Mouse (Mus musculus) testis, adult 10 weeks (tissue): ENCODE measurements around the gene Surf2. TPM values are rescaled to one million over a fixed set of nuclear protein-coding genes. Genes with fewer than 3 reads are reported as not detected.

Experiments used
- polyA plus RNA-seq: library from polyadenylated mRNA; stranded (reverse); fragments of 350-450 nt; fragmentation: Illumina TruSeq; extraction: RNeasy Lipid Tissue Mini Kit (QIAGEN cat#74804); gene quantifications from one replicate; pipeline ENCODE4 v1.2.3, GENCODE M21; 2014; ENCODE audit warnings: low read depth, low replicate concordance

Surf2 gene
- polyA plus RNA-seq = 4.6 TPM

GRCm38 (mm10) chr2:26915927-26916728, at the start of gene Surf2, which contains the start of gene Surf1:
Surf2 (plus strand) TSS chr2:26916367.
Surf1 (minus strand) TSS chr2:26916530.

GRCm38 (mm10) chr2:26902467-26903220, 13.5 kb upstream of the Surf2 start, which contains the start of gene Surf6:
Surf6 (minus strand) TSS chr2:26902879.

DNA sequence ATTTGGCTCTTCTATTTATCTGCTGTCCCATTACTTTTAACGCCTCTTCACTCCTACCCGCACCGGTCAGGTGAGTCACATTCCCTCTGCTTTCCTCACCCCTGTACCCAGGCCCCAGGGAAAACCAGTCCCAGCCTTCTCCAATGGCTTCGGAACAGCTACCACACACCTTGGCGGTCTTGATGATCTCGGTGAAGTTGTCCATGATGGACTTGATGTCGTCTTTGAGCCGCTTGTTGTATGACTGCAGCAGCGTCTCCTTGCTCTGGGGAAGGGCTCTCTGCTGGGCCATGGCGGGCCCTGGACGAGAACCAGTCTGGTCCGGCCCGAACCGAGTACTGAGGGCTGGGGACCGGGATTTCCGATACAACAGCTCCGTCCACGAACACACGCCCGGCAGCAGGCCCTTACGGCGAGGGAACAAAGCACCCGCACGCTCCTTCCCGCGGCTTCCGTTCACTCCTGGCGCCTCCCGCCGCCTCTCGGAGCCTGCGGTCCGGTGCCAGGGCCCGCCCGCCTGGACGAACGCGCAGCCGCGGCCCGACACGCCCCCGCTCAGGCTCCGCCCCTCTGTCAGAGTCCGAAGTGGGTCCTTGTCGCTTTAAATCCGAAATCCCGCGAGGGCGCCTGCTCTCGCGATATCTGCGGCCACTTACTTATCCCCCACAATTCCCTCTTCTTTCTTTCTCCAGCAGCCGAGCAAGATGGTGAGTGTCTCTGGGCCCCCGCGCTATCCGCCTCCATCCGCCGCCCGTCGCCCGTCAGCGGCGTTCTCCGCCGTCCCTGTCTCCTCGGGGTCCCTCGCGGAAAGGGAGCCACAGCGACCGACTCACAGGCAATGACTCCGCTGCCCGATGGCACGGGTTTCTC, 5.8 kb upstream of the Surf2 start, which contains the start of the genes Med22 and Rpl7a:
TSS of gene Med22 (minus strand) at position 554 of the 870 bp plus-strand sequence.
TSS of gene Rpl7a (plus strand) at position 641 of the 870 bp plus-strand sequence.

GRCm38 (mm10) chr2:26933304-26934055, 17.3 kb downstream of the Surf2 start, which contains the start of the genes Surf4 and Stkld1:
Surf4 (minus strand) TSS chr2:26933928.
Stkld1 (plus strand) TSS chr2:26934047.

DNA sequence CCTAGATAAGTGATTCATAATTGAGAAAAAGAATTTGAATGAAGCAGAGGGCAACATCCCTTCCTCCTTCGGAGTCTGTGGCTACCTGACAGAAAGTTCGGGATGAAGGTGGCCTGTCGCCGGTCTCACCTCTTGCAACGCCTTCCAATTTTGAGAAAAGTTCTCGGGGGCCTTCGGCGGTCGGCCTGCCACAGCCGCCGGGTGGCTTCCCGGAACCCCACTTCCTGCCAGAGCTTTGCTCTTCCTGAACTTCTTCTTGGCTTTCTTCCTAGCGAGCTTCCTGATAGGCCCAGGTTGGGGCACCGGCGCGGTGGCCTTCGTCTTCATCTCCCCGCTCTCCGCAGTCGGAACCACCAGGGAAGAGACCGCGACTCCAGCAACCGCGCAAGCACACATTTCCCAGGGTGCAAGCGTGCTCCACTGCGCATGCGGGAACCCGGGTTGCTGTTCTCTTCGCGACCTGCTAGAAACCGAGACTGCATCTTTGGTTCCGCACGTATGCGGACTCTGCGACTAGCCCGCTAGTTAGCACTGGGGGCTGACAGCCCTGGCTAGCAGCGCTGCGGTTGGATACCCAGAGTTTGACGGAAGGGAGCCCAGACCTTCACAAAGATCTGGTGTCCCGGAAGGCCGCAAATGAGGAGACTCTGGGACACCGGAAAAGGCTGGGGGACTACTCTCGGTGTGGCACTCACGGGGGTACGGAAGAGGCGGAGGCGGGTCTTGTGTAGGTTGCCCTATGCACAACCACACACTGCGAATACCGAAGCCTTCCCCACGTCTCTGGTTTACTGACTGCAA, 48.0 kb downstream of the Surf2 start, which contains the start of gene Rexo4:
TSS of gene Rexo4 (minus strand) at position 464 of the 801 bp plus-strand sequence.

Other genes with a start within 250 kb of the Surf2 start
- gene Lcn4, start 245.1 kb upstream of the Surf2 start, polyA plus RNA-seq = not detected
- 0.94 TPM for gene Abo, start 51.4 kb upstream of the Surf2 start, polyA plus RNA-seq
- 5.9 TPM for gene Surf6, start 13.5 kb upstream of the Surf2 start, polyA plus RNA-seq
- 5.3 TPM for gene Med22, start 5.7 kb upstream of the Surf2 start, polyA plus RNA-seq
- 24.2 TPM for gene Rpl7a, start 5.6 kb upstream of the Surf2 start, polyA plus RNA-seq
- 13.2 TPM for gene Surf1, start 163 bp downstream of the Surf2 start, polyA plus RNA-seq
- 59.1 TPM for gene Surf4, start 17.6 kb downstream of the Surf2 start, polyA plus RNA-seq
- gene Stkld1, start 17.7 kb downstream of the Surf2 start, polyA plus RNA-seq = 114 TPM
- 27.9 TPM for gene Rexo4, start 48.0 kb downstream of the Surf2 start, polyA plus RNA-seq
- gene Adamts13, start 57.0 kb downstream of the Surf2 start, polyA plus RNA-seq = not detected
- gene Cacfd1, start 93.6 kb downstream of the Surf2 start, polyA plus RNA-seq = 5.6 TPM
- gene Slc2a6, start 111.6 kb downstream of the Surf2 start, polyA plus RNA-seq = not detected
- gene Mymk, start 155.8 kb downstream of the Surf2 start, polyA plus RNA-seq = not detected
- gene Adamtsl2, start 163.0 kb downstream of the Surf2 start, polyA plus RNA-seq = not detected
- gene Fam163b, start 226.1 kb downstream of the Surf2 start, polyA plus RNA-seq = not detected
- not detected for gene Dbh, start 248.9 kb downstream of the Surf2 start, polyA plus RNA-seq